Mouse (Mus musculus) forebrain, embryonic 16.5 days (tissue): ENCODE results near the gene Gtse1. TPM values are rescaled to one million over a fixed set of nuclear protein-coding genes. Genes with fewer than 3 reads are reported as not detected.

Source experiments
- ATAC-seq: fragments of 200-750 bp; cut with Nextera tagmentation; 2 replicates; pipeline ENCODE4 v1.8.0; 2017; ENCODE audit warnings: mild to moderate bottlenecking, moderate library complexity
- H3K27ac ChIP-seq: fragments of 300-500 bp; sonication (generic); 2 replicates; pipeline ENCODE4 v1.5.1; 2014; ENCODE audit warnings: low read length, control low read depth
- H3K27me3 ChIP-seq: fragments of 300-500 bp; sonication (generic); replicated peaks from 2 replicates; pipeline ENCODE4 v1.6.1; 2014; ENCODE audit warnings: low read length; ENCODE audit not compliant: control insufficient read depth, insufficient read depth
- H3K36me3 ChIP-seq: fragments of 300-500 bp; sonication (generic); 2 replicates; pipeline ENCODE4 v1.6.1; 2014; ENCODE audit not compliant: control insufficient read depth, insufficient read depth
- H3K4me1 ChIP-seq: fragments of 300-500 bp; sonication (generic); replicated peaks from 2 replicates; pipeline ENCODE4 v1.6.1; 2014; ENCODE audit warnings: low read length; ENCODE audit not compliant: control insufficient read depth, insufficient read depth
- H3K4me2 ChIP-seq: fragments of 300-500 bp; sonication (generic); 2 replicates; pipeline ENCODE4 v1.6.1; 2014; ENCODE audit warnings: mild to moderate bottlenecking, low read length, control low read depth
- H3K4me3 ChIP-seq: fragments of 300-500 bp; sonication (generic); replicated peaks from 2 replicates; pipeline ENCODE4 v1.5.1; 2014; ENCODE audit warnings: mild to moderate bottlenecking, low read length, control low read depth
- H3K9ac ChIP-seq: fragments of 300-500 bp; sonication (generic); replicated peaks from 2 replicates; pipeline ENCODE4 v1.6.1; 2014; ENCODE audit warnings: low read depth, low read length, control low read depth
- H3K9me3 ChIP-seq: fragments of 300-500 bp; sonication (generic); 2 replicates; pipeline ENCODE4 v1.6.1; 2016; ENCODE audit warnings: low read length; ENCODE audit not compliant: control insufficient read depth
- WGBS: fragments of 180-500 bp; shearing (Covaris S2); extraction: QIAGEN DNeasy Blood & Tissue Kit; methylation state at CpG from one replicate; pipeline ENCODE4 v1.1.7; 2014; 5-methylcytosine and 5-hydroxymethylcytosine counted together
- polyA plus RNA-seq: library from polyadenylated mRNA; unstranded; fragments of >200 nt; fragmentation: Nextera tagmentation; extraction: Ambion mirVana; gene quantifications from 2 replicates; pipeline ENCODE4 v1.2.1, GENCODE M21; 2015

Gene Gtse1
- 12.7 and 15.4 TPM in 2 replicates for polyA plus RNA-seq

DNA sequence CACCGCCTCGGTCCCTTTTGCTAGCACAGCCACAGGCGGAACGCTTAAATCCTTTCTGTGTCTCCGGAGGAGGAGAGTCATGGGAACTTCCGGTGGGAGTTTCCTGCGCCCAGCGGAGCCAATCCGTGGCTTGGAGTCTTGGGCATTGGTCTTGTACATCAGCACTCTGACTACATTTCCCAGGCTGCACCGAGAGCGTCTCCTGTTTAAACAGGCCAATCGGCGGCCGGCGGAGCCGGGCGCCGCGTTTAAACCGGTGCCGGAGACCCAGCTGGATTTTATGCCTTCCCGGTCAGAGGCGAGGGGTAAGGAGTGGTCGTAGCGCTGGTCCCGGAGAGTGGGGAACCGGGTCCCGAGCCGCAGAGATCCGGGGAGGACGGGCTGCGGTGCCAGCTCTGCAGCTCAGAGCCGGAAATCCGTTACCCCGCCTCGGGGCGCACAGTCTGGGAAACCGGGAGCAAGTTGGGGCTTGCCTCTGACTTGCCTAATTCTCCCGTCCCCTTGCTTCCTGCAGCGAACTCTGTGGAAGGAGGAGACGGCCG lies at the start of gene Gtse1:
Gene Gtse1, plus strand, starts transcription at position 256 of the 542 bp plus-strand sequence.
- Histone ChIP-seq H3K9ac (peak within 1 kb of the TSS; percentile 71), H3K9me3 (no peaks in the 10 kb centered on the region)
- ATAC-seq: peak; percentile 100

DNA sequence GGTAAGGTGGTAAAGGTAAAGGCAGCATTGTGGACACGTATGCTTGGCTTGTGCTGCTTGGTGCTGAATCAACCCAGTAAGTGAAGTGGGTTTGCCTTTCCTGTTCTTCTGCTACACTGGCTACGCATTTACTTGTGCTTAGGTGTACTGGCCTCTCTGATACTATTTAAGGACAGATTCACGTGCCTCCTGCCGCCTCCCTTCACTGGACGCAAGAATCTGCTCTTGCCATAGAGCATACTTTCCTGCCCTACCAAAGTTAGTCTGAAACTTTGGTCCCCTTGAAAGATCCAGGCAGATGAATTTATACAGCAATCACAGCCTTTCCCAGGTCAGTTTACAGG lies 49.1 kb upstream of the Gtse1 start:
- H3K27ac ChIP-seq: no peak overlapping the region
- peak overlapping the region; percentile 90 for H3K4me2 ChIP-seq
- WGBS: 87% methylated on average over 5 of the region's 5 CpGs
- no peak overlapping the region for H3K9ac ChIP-seq
- peaks cover 13% of the 10 kb centered on the region for H3K4me1 ChIP-seq
- H3K27me3 ChIP-seq: no peaks in the 10 kb centered on the region; the same call in 1 of the 2 replicates
- no peaks in the 10 kb centered on the region for H3K9me3 ChIP-seq
- no peaks in the 10 kb centered on the region for H3K36me3 ChIP-seq
- H3K4me3 ChIP-seq: peak overlapping the region; percentile 74; the same call in 1 of the 2 replicates
- ATAC-seq: no peak

More for the DNA sequence above, at the start of gene Gtse1:
- 0 out of 2 replicates have a peak, but pooled peaks cover under 1% of the 10 kb centered on the region for H3K36me3 ChIP-seq
- H3K4me3 ChIP-seq: peak within 1 kb of the TSS; percentile 73
- H3K27ac ChIP-seq: peak within 1 kb of the TSS; percentile 55
- H3K4me2 ChIP-seq: peak within 1 kb of the TSS; percentile 78
- under 1% methylated on average over 42 of the region's 42 CpGs for WGBS
- H3K4me1 ChIP-seq: peaks cover 19% of the 10 kb centered on the region
- H3K27me3 ChIP-seq: no peaks in the 10 kb centered on the region

DNA sequence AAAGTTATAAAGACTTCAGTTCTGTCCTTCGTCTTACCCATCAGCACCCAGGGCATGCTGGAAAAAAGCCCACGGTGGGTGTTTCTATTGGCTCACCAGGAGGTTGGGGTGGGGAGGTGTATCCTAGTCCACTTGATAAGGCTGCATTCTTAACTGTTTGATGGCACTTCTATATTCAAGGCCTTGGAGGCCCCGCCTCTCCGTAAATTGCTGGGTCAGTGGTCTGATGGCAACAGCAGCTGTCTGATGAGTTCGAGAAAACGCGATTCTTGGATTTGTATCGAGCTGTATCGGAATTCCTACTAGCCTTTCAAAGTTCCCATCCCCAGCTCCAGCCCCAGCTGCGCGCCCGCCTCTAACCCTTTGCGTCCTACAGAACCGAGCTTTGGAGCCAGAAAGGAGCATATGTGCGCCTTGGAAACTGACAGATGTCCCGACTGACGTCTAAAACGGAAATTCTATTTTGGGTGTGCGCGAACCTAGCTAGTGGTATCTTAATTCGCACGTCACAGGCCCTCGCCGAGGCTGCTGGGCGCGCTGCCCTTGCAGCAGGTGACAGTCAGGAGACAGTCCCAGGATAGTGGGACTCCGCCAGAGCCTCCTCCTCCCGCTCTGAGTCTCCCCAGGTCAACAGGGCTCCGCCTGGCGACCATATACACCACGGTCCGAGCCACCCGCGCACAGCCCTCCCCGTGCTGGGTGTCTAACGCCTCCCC lies 48.6 kb upstream of the Gtse1 start:
- WGBS: 3% methylated on average over 36 of the region's 36 CpGs
- peak overlapping the region; percentile 79 for H3K9ac ChIP-seq

DNA sequence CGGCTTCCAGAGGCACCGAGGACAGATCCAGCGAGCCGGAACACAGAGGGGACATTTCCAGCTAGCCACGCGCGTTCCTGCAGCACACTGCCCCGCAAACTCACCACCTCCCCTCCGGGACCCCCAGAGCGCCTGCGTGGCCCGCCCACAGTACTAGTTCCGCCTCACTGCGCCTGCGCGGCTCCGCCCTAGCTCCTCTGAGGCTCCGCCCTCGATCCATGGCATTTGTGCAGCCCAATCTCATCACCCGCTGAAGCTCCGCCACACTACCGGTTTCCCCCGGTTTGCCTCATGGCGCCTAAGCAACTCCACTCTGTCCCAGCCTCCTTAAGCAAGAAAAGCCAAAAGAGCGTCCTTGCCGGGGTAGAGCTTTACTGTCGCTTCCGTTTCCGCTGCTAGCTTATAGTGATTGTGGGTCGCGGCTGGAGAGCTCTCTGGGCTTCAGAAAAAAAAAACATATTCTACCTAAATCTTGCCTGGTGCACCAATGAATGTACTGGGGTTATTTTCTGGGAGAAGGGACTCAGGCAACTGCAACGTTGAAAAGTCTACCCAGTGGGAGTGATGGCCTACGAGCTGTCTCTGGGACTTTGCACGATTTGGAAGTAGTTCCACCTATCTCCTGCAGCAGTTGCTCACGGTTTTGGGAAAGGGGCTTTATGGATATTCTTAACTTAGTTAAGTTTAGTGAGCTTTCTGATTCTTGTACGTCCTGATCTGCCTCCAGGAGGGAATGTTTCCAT lies 47.8 kb upstream of the Gtse1 start, which contains the start of gene Cdpf1:
Gene Cdpf1, minus strand, starts transcription at position 163 of the 743 bp plus-strand sequence.
- peak within 1 kb of the TSS; percentile 79 for H3K9ac ChIP-seq
- H3K9me3 ChIP-seq: no peaks in the 10 kb centered on the region
- peak within 1 kb of the TSS; percentile 74 for H3K4me3 ChIP-seq
- H3K36me3 ChIP-seq: no peaks in the 10 kb centered on the region
- H3K4me1 ChIP-seq: peaks cover 13% of the 10 kb centered on the region
- H3K27me3 ChIP-seq: no peaks in the 10 kb centered on the region; the same call in 1 of the 2 replicates
- WGBS: 3% methylated on average over 36 of the region's 36 CpGs
- peak; percentile 96 for ATAC-seq
- peak within 1 kb of the TSS; percentile 95 for H3K27ac ChIP-seq
- H3K4me2 ChIP-seq: peak within 1 kb of the TSS; percentile 90

More for the DNA sequence above, 48.6 kb upstream of the Gtse1 start:
- no peaks in the 10 kb centered on the region for H3K36me3 ChIP-seq
- H3K4me2 ChIP-seq: peak overlapping the region; percentile 90
- no peaks in the 10 kb centered on the region; the same call in 1 of the 2 replicates for H3K27me3 ChIP-seq
- H3K4me1 ChIP-seq: peaks cover 13% of the 10 kb centered on the region
- H3K9me3 ChIP-seq: no peaks in the 10 kb centered on the region
- H3K27ac ChIP-seq: peak overlapping the region; percentile 95
- peak; percentile 83 for ATAC-seq
- H3K4me3 ChIP-seq: peak overlapping the region; percentile 74

DNA sequence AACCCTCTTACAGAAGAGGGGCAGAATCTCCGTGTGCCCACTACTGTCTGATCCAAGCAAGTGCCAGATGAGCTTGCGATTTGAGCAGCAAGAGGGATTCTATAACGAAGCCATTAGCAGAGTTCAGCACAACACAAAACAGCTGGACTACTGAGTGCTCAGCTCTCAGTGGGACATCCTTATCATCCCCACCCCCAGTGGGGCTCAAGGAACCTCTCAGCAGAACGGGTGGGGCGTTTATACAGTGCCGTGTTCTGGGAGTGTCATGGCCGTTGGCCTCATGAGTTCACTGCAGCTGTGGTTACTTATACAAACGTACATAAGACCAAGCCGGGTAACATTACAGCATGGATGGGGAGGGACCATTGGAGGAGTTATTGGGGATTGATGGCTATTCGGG lies 46.1 kb upstream of the Gtse1 start:
- Histone ChIP-seq H3K4me2 (no peak overlapping the region), H3K36me3 (no peaks in the 10 kb centered on the region), H3K27me3 (no peaks in the 10 kb centered on the region; the same call in 1 of the 2 replicates), H3K9me3 (peaks cover 3% of the 10 kb centered on the region; the same call in 1 of the 2 replicates), H3K9ac (no peak overlapping the region), H3K27ac (no peak overlapping the region), H3K4me1 (peaks cover 13% of the 10 kb centered on the region), H3K4me3 (no peak overlapping the region)
- ATAC-seq: no peak
- 67% methylated on average over 10 of the region's 10 CpGs for WGBS

DNA sequence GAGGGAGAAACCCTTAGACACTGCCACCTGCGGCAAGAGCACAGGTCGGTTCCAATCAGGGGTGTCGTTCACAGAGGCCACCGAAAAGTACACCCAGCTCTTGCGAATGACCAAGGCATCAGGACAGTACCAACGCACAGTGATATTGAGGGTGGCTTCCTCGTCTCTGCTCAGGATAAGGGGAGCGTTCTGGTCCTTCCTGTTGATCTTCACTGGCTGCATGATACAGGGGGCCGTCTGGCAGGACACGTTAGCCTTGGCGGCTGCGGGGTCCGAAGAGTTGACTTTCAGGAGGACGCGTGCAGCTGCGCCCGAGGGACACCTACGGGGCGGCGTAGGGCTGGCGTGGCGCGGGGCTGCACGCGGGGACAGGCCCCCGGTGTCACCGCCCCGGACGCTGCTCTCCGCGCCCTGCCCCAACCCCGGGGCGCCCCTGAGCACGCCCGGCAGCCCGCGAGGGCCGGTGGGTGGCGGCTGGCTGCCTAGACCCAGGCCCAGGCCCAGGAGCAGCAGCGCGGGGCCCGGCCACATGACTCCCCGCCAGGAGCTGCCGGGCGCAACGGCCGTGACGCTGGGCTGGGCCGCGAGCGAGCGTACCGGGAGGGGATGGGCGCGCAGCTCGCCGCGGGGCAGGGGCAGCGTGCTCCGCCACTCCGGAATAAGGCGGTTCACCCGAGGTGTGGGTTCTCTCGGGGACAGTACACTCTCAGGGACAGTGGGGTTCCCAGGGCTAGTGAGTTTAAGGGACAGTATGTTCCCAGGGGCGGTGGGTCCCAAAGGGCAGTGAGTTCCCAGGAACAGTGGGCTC lies 38.1 kb upstream of the Gtse1 start, which contains the start of gene Pkdrej:
Gene Pkdrej, minus strand, starts transcription at position 532 of the 808 bp plus-strand sequence.
- ATAC-seq: peak; percentile 38; the same call in 1 of the 2 replicates
- Histone ChIP-seq H3K4me3 (peak within 1 kb of the TSS; percentile 46), H3K9me3 (peaks cover 5% of the 10 kb centered on the region; the same call in 1 of the 2 replicates), H3K4me2 (peak within 1 kb of the TSS; percentile 89), H3K9ac (peak within 1 kb of the TSS; percentile 59), H3K27ac (no peak within 1 kb of the TSS), H3K36me3 (no peaks in the 10 kb centered on the region), H3K27me3 (peaks cover 8% of the 10 kb centered on the region), H3K4me1 (peaks cover 5% of the 10 kb centered on the region; the same call in 1 of the 2 replicates)
- WGBS: 2% methylated on average over 65 of the region's 65 CpGs

DNA sequence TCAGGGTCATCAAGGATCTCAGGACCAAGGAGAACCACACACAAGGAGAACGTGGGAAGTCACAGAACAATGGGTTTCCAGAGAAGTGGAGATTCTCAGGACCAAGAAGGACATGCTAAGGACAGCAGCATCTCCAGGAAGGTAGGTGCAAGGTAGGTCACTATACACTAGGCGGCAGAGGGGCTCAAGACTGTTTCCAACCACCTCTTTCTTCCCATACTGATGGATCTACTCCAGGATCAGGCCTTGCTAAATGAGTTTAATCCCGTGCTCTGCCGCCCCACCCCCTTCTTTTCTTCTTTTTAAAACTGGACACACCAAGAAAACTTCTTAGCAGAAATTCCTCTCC lies 37.6 kb upstream of the Gtse1 start:
- peak overlapping the region; percentile 46 for H3K4me3 ChIP-seq
- peaks cover 5% of the 10 kb centered on the region; the same call in 1 of the 2 replicates for H3K4me1 ChIP-seq
- H3K27ac ChIP-seq: no peak overlapping the region
- H3K4me2 ChIP-seq: peak overlapping the region; percentile 89
- H3K9me3 ChIP-seq: peaks cover 5% of the 10 kb centered on the region; the same call in 1 of the 2 replicates
- no peak for ATAC-seq
- no peaks in the 10 kb centered on the region for H3K36me3 ChIP-seq
- 7% methylated on average over 4 of the region's 4 CpGs for WGBS
- peak overlapping the region; percentile 59 for H3K9ac ChIP-seq
- H3K27me3 ChIP-seq: peaks cover 8% of the 10 kb centered on the region

DNA sequence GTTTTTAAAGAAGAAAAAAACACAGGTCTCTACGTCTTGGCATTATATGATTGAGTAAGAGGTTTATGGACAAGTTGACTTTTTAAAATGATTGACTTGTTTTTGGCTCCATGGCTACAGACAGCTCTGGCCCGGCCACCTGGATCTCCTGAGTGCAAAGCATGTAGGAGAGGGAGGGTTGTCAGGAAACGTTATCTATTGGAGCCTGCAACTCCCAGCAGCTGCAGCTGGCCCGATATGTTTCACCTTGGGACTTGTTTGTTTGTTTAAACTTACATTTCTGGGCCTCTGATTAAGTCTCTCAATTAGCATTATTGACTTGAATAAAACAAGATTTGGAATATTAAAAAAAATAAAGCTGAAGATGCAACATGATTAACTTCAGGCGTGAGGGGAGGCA lies 32.9 kb upstream of the Gtse1 start:
- Histone ChIP-seq H3K27ac (no peak overlapping the region), H3K4me2 (no peak overlapping the region), H3K4me3 (no peak overlapping the region), H3K36me3 (no peaks in the 10 kb centered on the region), H3K9me3 (no peaks in the 10 kb centered on the region), H3K9ac (no peak overlapping the region), H3K27me3 (no peaks in the 10 kb centered on the region; the same call in 1 of the 2 replicates), H3K4me1 (peaks cover 3% of the 10 kb centered on the region; the same call in 1 of the 2 replicates)
- WGBS: 83% methylated on average over 5 of the region's 5 CpGs
- no peak for ATAC-seq
